Mouse (Mus musculus) thymus, adult 2 months (tissue): ENCODE results near the gene Adgrg3.

Source experiments
- CTCF ChIP-seq: fragments of 200-500 bp; IDR thresholded peaks from 2 replicates; pipeline ENCODE4 v1.5.1; 2012; ENCODE audit warnings: mild to moderate bottlenecking, control low read depth, low read length, moderate library complexity, borderline replicate concordance; ENCODE audit not compliant: control insufficient read depth, poor library complexity, insufficient read depth; ENCODE audit errors: extremely low read depth
- POLR2A ChIP-seq: fragments of 200-500 bp; IDR thresholded peaks from 2 replicates; pipeline ENCODE4 v1.6.1; 2012; ENCODE audit warnings: mild to moderate bottlenecking, low read length, control low read depth, moderate library complexity; ENCODE audit not compliant: control insufficient read depth, poor library complexity, insufficient read depth; ENCODE audit errors: extremely low read depth

DNA sequence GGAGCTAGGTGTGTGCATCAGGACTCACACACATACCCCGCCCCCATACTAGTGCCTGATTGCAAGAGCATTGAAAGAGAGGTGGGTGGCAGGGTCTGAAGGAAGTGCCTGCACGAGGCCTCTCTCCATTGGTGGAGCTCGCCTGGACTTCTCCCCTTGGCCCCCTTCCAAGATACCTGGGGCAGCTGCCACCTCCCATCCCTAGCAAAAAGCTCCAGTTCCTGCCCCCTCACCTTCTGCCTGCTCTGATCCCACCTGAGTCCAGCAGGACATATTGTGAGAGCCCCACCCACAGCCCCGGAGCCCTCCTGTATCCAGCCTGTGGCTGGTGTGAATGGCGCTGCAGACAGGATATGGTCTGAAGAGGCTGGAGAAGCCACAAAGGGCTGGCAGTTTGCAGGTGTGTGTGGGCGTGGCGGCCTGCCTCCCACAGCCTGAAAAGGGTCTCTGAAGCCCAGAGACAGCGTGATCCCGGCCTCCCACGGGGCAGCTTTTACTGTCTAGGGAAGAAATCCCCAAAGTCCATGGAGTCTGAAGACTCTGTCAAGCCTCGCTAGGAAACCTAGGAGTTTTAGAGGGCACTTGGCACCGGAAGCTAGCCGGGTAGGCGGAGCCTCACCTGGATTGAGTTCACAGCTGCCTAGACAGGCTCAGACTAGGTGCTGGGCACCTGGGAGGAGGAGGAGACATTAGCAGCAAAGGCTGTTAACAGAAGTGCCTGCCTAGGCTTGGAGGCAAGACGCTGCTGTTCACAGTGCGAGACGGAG is 40.7 kb upstream of the Adgrg3 start:
- 0 out of 2 replicates have a peak, but pooled peaks have one; percentile 32 for TF ChIP-seq CTCF
- TF ChIP-seq POLR2A = peak; percentile 64; the same call in 1 of the 2 replicates
